Mouse (Mus musculus) splenic B cell, adult 2 months (primary cell): ENCODE measurements at regions not wholly inside any gene's neighbourhood (a gene's known extent, or its start where the extent isn't known, plus 50 kb on each side); places are given as distances from the start of the nearest gene placed in this dataset.

ENCODE experiments used
- DNase-seq: peaks from one replicate; pipeline ENCODE4 v3.0.0-alpha.2; 2011; ENCODE audit warnings: low read depth, low spot score
- H3K27me3 ChIP-seq: 2 replicates; pipeline ENCODE4 v1.6.1; 2012; ENCODE audit warnings: mild to moderate bottlenecking, low read length, moderate library complexity, mixed read lengths; ENCODE audit not compliant: control insufficient read depth, poor library complexity, insufficient read depth, severe bottlenecking
- H3K36me3 ChIP-seq: 2 replicates; pipeline ENCODE4 v1.6.1; 2012; ENCODE audit warnings: mild to moderate bottlenecking, low read length, moderate library complexity, mixed read lengths; ENCODE audit not compliant: control insufficient read depth, poor library complexity, insufficient read depth, severe bottlenecking

DNA sequence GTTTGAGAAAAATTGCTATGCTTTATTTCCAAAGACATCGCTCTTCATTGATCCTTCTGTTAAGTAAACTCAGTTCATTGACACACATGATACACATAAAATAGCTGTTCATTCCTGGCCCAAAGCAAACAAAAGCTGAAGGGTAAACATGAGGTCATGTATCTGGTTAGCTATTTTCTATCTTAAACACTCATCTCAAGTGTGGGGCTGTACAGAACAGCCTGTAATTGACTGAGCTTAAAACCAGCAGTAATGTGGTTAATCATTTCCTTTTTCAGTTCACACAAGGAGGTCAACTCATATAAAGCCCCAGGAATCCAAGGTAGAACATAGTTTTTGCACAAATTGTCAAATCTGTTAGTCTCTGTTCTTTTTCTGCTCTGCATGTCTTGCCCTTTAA is 94.5 kb downstream of the Cldn17 start:
- DNase-seq = no peak

DNA sequence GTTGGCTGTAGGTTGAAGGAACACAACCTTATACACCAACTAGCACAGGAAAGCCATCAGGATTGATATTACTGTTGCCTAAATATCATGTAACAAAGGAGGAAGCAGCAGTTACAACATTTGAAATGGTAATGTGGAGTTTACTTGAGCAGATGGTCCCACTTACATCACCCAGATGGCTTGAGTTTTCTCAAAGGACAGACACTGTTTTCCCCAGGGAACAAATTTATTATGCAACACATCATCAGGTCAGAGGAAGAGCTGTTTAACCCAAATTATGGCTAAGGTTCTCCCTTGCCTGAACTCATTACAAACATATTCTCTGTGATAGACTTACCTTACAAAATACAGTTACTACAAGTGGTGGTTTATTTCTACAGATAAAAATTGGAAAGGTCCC is 98.6 kb downstream of the Cldn17 start:
- no peaks in the 10 kb centered on the region for H3K27me3 ChIP-seq
- DNase-seq = no peak
- H3K36me3 ChIP-seq = no peaks in the 10 kb centered on the region

More for the DNA sequence above, 94.5 kb downstream of the Cldn17 start:
- H3K27me3 ChIP-seq = no peaks in the 10 kb centered on the region
- no peaks in the 10 kb centered on the region for H3K36me3 ChIP-seq

DNA sequence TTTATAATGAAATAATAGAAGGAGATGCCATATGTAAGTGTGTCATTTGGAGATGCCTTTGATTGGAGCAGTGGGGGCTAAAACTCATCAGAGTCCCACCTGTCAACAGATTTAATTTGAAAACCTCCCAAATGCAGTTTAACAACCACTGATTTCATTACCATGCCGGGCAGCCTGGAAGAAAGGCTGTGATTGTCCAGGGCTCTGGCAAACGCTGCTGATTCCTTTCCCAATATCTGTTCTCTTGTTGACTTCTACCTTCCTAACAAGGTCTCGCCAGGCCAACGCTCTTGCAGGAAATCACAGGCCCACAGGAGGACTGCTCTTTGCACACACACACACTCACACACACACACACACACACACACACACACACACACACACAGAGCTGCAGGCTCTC is 102.4 kb downstream of the Cldn17 start:
- DNase-seq = no peak
- Histone ChIP-seq H3K36me3 (no peaks in the 10 kb centered on the region), H3K27me3 (no peaks in the 10 kb centered on the region)

DNA sequence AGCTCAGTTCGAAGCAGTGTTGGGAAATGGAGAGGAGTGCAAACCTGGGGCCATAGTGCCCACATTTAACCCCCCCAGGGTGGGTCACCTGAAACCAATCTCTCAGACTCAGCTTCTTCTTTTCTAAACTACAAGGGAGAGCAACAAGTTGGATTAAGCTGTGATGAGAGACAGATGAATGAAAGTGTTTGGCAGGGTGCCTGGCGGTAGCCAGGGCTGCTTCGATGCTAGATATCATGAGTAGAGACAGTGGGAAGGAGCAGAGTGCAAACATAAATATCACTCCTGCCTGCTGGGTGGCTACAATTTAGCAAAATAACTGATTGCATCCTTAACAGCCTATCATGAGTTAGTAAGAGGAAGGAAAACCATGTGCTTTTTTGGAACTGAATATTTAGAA is 106.9 kb downstream of the Cldn17 start:
- Histone ChIP-seq H3K36me3 (no peaks in the 10 kb centered on the region), H3K27me3 (no peaks in the 10 kb centered on the region)
- no peak for DNase-seq

DNA sequence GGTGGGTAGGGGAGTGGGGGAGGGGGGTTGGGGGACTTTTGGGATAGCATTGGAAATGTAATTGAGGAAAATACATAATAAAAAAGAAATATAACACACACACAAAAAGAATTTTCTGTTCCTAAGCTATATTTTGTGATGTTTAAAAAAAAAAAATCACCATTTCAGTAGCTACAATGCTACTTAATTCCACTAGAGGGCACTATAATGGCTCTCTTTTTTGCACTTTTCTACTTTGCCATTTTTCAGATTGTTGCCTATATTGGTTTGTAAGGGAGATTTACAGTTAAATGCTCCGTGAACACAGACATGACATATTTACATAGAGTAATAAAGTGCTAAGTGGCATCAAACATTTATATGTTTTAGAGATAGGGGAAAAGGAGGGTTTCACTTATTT is 102.7 kb upstream of the Grik1 start:
- no peak for DNase-seq
- no peaks in the 10 kb centered on the region for H3K27me3 ChIP-seq
- H3K36me3 ChIP-seq = no peaks in the 10 kb centered on the region

DNA sequence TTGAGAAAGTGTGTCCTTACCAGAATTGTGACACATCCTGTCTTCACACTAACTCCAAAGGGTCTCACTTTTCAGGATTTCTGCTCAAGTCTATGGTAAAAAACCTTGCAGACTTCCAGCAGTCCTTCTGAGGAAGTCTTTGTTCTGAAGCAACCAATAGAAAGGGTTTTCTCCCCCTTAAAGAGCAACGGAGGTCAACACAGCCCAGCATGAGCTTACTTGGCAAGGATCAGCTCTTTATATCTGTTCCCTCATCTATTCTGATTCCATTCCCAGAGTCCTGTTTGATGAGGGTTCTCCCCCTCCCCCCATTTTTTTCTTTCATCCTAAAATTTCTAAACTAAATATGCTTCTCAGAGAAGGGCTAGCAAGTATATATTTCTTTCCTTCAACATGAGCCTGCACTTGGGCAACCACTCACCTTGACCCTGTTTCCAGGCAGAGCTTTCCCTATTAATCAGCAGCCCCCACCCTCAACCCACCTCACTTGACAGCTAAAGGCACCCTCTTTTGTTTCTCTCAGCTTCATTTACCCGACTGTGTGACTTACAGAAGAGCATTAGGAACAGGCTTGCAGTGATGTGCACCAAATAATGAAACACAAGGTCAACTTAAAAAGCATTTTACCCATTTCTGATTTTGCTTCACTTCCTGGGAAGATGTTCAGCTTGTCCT is 91.7 kb upstream of the Grik1 start:
- no peaks in the 10 kb centered on the region for H3K27me3 ChIP-seq
- no peak for DNase-seq

DNA sequence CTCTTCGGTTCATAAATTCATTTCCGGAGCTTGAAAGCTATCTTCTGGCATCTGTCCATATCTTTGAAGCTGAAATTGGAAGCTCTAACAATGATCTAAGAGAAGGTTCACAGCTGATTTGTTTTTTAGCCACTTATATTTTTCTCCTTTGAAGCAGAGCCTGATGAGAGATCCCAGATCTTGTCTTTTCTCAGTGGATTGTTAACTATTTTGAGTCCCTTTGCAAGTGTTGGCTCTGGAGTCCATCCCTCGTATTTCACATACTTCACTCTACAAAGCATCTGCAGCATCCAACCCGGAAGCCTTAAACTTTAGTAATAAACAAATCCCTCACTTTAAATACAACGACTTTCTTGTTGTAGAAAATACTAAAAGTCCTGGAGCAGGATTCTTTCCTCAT is 85.6 kb upstream of the Grik1 start:
- no peaks in the 10 kb centered on the region for H3K36me3 ChIP-seq
- no peaks in the 10 kb centered on the region for H3K27me3 ChIP-seq
- no peak for DNase-seq

More for the DNA sequence above, 91.7 kb upstream of the Grik1 start:
- no peaks in the 10 kb centered on the region for H3K36me3 ChIP-seq

DNA sequence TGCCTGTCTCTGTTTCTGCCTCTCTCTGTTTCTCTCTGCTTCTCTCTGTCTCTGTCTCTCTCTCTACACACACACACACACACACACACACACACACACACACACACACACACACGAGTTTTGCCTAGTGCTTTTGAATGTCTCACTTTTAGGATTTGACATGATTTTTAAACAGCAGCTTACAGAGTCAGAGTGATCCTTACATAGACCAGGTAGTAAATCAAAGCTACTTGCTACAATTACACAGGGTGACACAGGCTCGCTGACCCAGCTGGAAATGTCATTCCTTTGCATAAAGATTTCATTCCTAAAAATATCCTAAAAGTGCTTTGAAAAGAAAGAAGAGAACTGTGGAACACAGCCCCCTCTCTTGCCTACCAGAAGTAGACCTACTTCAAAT is 84.5 kb upstream of the Grik1 start:
- no peaks in the 10 kb centered on the region for H3K36me3 ChIP-seq
- H3K27me3 ChIP-seq = no peaks in the 10 kb centered on the region
- DNase-seq = no peak

DNA sequence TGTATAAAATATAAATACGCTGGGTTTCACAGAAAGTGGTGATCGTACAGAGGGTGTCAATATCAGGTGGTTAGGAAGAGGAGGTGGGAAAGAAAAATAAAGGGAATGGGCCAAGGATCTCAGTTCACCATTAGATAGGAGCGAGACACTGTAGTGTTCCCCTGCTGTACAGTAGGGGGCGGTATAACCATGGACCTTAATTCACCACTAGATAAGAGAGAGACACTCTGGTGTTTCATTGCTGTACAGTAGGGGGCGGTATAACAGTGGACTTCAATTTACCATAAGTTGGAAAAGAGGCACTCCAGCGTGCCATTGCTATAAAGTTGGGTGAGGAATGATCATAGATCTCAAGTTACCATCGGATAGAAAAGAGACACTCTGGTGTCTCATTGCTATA is 82.0 kb upstream of the Grik1 start:
- peak; percentile 1 for DNase-seq
- Histone ChIP-seq H3K36me3 (no peaks in the 10 kb centered on the region), H3K27me3 (no peaks in the 10 kb centered on the region)

DNA sequence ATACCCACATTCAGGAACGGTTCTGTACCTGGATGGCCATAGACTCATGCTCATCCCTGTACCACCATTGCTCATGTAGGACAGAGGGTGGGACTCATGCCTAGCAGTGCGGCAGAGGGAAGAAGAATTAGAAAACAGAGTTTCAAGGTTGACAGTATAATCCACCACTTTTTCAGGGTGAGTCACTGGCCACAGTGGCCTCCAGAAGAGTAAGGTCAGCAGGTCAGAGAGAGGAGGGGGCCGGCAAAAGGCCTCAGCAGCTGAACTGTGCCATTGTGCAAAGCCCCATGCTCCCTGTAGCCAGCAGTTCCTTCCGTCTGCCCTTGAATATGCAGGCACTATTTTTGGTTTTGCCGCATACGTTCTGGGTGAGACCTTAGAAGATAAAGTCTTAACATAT is 78.1 kb upstream of the Grik1 start:
- Histone ChIP-seq H3K27me3 (no peaks in the 10 kb centered on the region), H3K36me3 (no peaks in the 10 kb centered on the region)
- no peak for DNase-seq

DNA sequence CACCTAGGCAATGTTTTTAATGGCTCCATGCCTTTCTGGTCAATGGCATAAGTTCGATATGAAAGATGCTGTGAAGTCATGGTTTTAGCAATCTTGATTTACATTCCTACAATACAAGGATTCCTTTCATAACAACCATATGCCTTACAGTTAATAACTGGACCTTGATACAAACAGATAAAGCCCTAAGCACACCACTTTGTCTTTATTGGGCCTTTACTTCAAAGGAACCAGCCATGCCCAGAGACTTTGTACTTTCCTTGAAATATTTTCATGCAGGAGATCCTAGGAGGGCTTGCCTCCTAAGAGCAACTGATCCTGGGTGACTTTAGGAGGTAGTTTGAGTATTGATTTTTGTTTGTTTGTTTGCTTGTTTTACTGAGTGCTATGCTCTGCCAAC is 77.1 kb upstream of the Grik1 start:
- Histone ChIP-seq H3K27me3 (no peaks in the 10 kb centered on the region), H3K36me3 (no peaks in the 10 kb centered on the region)
- DNase-seq = no peak

DNA sequence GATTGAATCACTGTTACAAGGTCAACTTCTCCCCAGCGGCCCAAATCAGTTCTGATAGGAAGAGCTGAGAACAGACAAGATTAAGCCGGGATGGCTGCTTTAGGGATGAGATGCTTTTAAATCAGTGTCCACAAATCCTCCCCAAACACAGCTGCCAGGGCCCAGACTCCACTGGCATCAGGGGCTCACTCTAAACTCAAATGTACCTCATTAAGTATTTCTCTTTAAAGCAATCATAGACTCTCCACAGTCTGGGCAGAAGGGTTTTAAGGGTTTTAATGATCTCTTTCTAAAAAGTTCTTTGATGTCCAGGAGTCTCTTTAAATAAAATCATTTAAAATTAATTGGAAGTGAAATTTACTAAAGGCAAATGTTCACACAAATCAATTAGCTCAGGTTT is 70.0 kb upstream of the Grik1 start:
- H3K27me3 ChIP-seq = no peaks in the 10 kb centered on the region
- H3K36me3 ChIP-seq = no peaks in the 10 kb centered on the region
- DNase-seq = no peak
